Mouse (Mus musculus) G1E-ER4 (cell line): Measurements from ENCODE around the gene Olfr959. TPM values are rescaled to one million over a fixed set of nuclear protein-coding genes. Genes with fewer than 3 reads are reported as not detected.

Experiments
- GATA1 ChIP-seq: IDR thresholded peaks from one replicate; pipeline ENCODE4 v1.8.0; 2012; ENCODE audit warnings: low read length, inconsistent platforms
- polyA plus RNA-seq: library from polyadenylated mRNA; stranded (reverse); fragments of >175 nt; gene quantifications from 2 replicates; pipeline ENCODE4 v1.2.3, GENCODE M21; 2012

Gene Olfr959
- polyA plus RNA-seq, 1 experiment: not detected

- no peak for TF ChIP-seq GATA1
Observed at GRCm38 (mm10) chr9:39523616-39524285, 51.6 kb downstream of the Olfr959 start.

Other genes with a start within 250 kb of the Olfr959 start
- gene Olfr948, start 249.5 kb downstream of the Olfr959 start, polyA plus RNA-seq: not detected in 2 replicates
- not detected in 2 replicates for gene Olfr951, start 188.2 kb downstream of the Olfr959 start, polyA plus RNA-seq
- not detected in 2 replicates for gene Olfr952, start 148.4 kb downstream of the Olfr959 start, polyA plus RNA-seq
- gene Olfr954, start 118.9 kb downstream of the Olfr959 start, polyA plus RNA-seq: not detected in 2 replicates
- gene Olfr955, start 103.6 kb downstream of the Olfr959 start, polyA plus RNA-seq: not detected in 2 replicates
- not detected in 2 replicates for gene Olfr44, start 81.6 kb downstream of the Olfr959 start, polyA plus RNA-seq
- gene Olfr957, start 59.8 kb downstream of the Olfr959 start, polyA plus RNA-seq: not detected in 2 replicates
- gene Olfr958, start 21.5 kb downstream of the Olfr959 start, polyA plus RNA-seq: not detected in 2 replicates
- gene AW551984, start 28.8 kb upstream of the Olfr959 start, polyA plus RNA-seq: not detected in 2 replicates
- gene Olfr148, start 35.1 kb upstream of the Olfr959 start, polyA plus RNA-seq: not detected in 2 replicates
- not detected in 2 replicates for gene Olfr960, start 45.8 kb upstream of the Olfr959 start, polyA plus RNA-seq
- gene Olfr961, start 69.5 kb upstream of the Olfr959 start, polyA plus RNA-seq: not detected in 2 replicates
- not detected in 2 replicates for gene Olfr963, start 91.6 kb upstream of the Olfr959 start, polyA plus RNA-seq
- gene Olfr149, start 131.5 kb upstream of the Olfr959 start, polyA plus RNA-seq: not detected in 2 replicates
- gene Olfr965, start 135.8 kb upstream of the Olfr959 start, polyA plus RNA-seq: not detected in 2 replicates
- not detected in 2 replicates for gene Olfr150, start 155.4 kb upstream of the Olfr959 start, polyA plus RNA-seq
- gene Olfr967, start 170.7 kb upstream of the Olfr959 start, polyA plus RNA-seq: not detected in 2 replicates
- not detected in 2 replicates for gene Olfr968, start 207.7 kb upstream of the Olfr959 start, polyA plus RNA-seq
- not detected in 2 replicates for gene Olfr969, start 215.4 kb upstream of the Olfr959 start, polyA plus RNA-seq
- not detected in 2 replicates for gene Olfr970, start 233.3 kb upstream of the Olfr959 start, polyA plus RNA-seq